Mouse (Mus musculus): ENCODE measurements around the gene Ptcd1.
"Not testable (repeated sequence)": the region's sequence is repeated elsewhere in the genome, so short reads cannot be mapped to it uniquely, and the experiment has no call there.

Gene Ptcd1

GRCm38 (mm10) chr5:145114071-145114605 is 52.8 kb downstream of the Ptcd1 start, which contains the start of gene Arpc1b:
Gene Arpc1b (plus strand): TSS chr5:145114215.
- DNase-seq (ENCODE audit: low read depth, low spot score), result peak; percentile 44

GRCm38 (mm10) chr5:145113416-145113815 is 53.5 kb downstream of the Ptcd1 start:
- no peak for DNase-seq (ENCODE audit: low read depth, low spot score)

- DNase-seq (ENCODE audit: low read depth, low spot score), result no peak
Measured at GRCm38 (mm10) chr5:145112566-145112965, 54.3 kb downstream of the Ptcd1 start.

GRCm38 (mm10) chr5:145110401-145110800 is 56.5 kb downstream of the Ptcd1 start:
- DNase-seq (ENCODE audit: low read depth, low spot score), result no peak

- no peak for DNase-seq (ENCODE audit: low read depth, low spot score)
Measured at GRCm38 (mm10) chr5:145105694-145106275, 61.1 kb downstream of the Ptcd1 start.

- no peak for DNase-seq (ENCODE audit: low read depth, low spot score)
Measured at GRCm38 (mm10) chr5:145104328-145104727, 62.6 kb downstream of the Ptcd1 start.

GRCm38 (mm10) chr5:145102706-145103105 is 64.2 kb downstream of the Ptcd1 start:
- no peak for DNase-seq (ENCODE audit: low read depth, low spot score)

GRCm38 (mm10) chr5:145101451-145101850 is 65.5 kb downstream of the Ptcd1 start:
- DNase-seq (ENCODE audit: low read depth, low spot score), result not testable (repeated sequence)

GRCm38 (mm10) chr5:145100960-145101359 is 65.9 kb downstream of the Ptcd1 start:
- no peak for DNase-seq (ENCODE audit: low read depth, low spot score)

GRCm38 (mm10) chr5:145098340-145098821 is 68.5 kb downstream of the Ptcd1 start:
- no peak for DNase-seq (ENCODE audit: low read depth, low spot score)

Data from skeletal muscle tissue, adult 2 months (tissue).